In genomic region chr8:3645804-3646203, GRCm38 (mm10) we compare ENCODE assay signal across 9 mouse cellular contexts. TPM values are rescaled to one million over a fixed set of nuclear protein-coding genes. Genes with fewer than 3 reads are reported as not detected.
DNase-seq lines count a peak whose midpoint lies in the region; TF ChIP-seq lines count a peak whose summit lies in the region.
"Had no signal": no experiment of that assay in that cellular context is flagged by ENCODE, and none has a peak within 500 bp of the region (broad histone marks: within the 10 kb centered on the region; RNA-seq: fewer than 3 reads in every experiment).

No protein-coding gene starts in this region.

- peak; percentile 45 for DNase-seq in embryo, embryonic 10 days (ENCODE audit: low spot score)
- no peak for DNase-seq in embryo, embryonic 9.5 days (ENCODE audit: extremely low spot score)
- peak; percentile 76 to 78 for DNase-seq in B cell, adult 2 months
- peak; percentile 67 for DNase-seq in kidney, adult 2 months
- peak; percentile 92 for DNase-seq in lung, postnatal 36 days
- peak; percentile 40 for DNase-seq in thymus, adult 2 months
- no peak for DNase-seq in frontal cortex, postnatal 10 days (ENCODE audit: low spot score in 2 of 2)

- WGBS in bone marrow, adult 2 months: 9% methylated on average over 5 of the region's 5 CpGs
- WGBS in kidney, adult 2 months: 21% methylated on average over 5 of the region's 5 CpGs
- WGBS in thymus, adult 2 months: 28% methylated on average over 5 of the region's 5 CpGs

- H3K27me3 ChIP-seq in kidney, adult 2 months (replicated peaks; ENCODE audit: control insufficient read depth, insufficient read depth, low read length): no peaks in the 10 kb centered on the region
- no peaks in the 10 kb centered on the region for H3K27me3 ChIP-seq in thymus, adult 2 months (ENCODE audit: control insufficient read depth, insufficient read depth, low read length)
- H3K27me3 ChIP-seq: hindbrain, embryonic 15.5 days had no signal

- H3K27ac ChIP-seq in bone marrow, adult 2 months (ENCODE audit: control insufficient read depth, insufficient read depth, low read depth, low read length, poor library complexity): peak overlapping the region; percentile 84; the same call in 1 of the 2 replicates
- H3K27ac ChIP-seq in kidney, adult 2 months (ENCODE audit: insufficient read depth, low read depth, low read length): no peak overlapping the region
- no peak overlapping the region for H3K27ac ChIP-seq in thymus, adult 2 months (ENCODE audit: control insufficient read depth, insufficient read depth, low read length)
- H3K27ac ChIP-seq: hindbrain, embryonic 15.5 days had no signal

- no peaks in the 10 kb centered on the region for H3K36me3 ChIP-seq in kidney, adult 2 months (ENCODE audit: control insufficient read depth, insufficient read depth, low read length)
- H3K36me3 ChIP-seq in thymus, adult 2 months (ENCODE audit: control insufficient read depth, insufficient read depth, low read length): peaks cover 6% of the 10 kb centered on the region; the same call in 1 of the 2 replicates
- H3K36me3 ChIP-seq: hindbrain, embryonic 15.5 days had no signal

- peak; percentile 78 for TF ChIP-seq CTCF in bone marrow, adult 2 months (IDR thresholded peaks at IDR 0.05; ENCODE audit: control insufficient read depth, insufficient read depth, low read length)
- peak; percentile 46 for TF ChIP-seq CTCF in kidney, adult 2 months (conservative IDR thresholded peaks at IDR 0.05; ENCODE audit: insufficient read depth, insufficient read length, low read depth, low read length)
- no peak for TF ChIP-seq CTCF in thymus, adult 2 months (IDR thresholded peaks at IDR 0.05; ENCODE audit: borderline replicate concordance, control insufficient read depth, extremely low read depth, insufficient read depth, low read length, poor library complexity)

- H3K4me1 ChIP-seq in bone marrow, adult 2 months (ENCODE audit: control insufficient read depth, insufficient read depth, low read length): peaks cover 1% of the 10 kb centered on the region; the same call in 1 of the 2 replicates
- H3K4me1 ChIP-seq in kidney, adult 2 months (ENCODE audit: control insufficient read depth, insufficient read depth, low read length): no peaks in the 10 kb centered on the region
- H3K4me1 ChIP-seq in thymus, adult 2 months (replicated peaks; ENCODE audit: control insufficient read depth, insufficient read depth, low read length): no peaks in the 10 kb centered on the region
- H3K4me1 ChIP-seq: hindbrain, embryonic 15.5 days had no signal

- no peak overlapping the region for H3K4me3 ChIP-seq in bone marrow, adult 2 months (replicated peaks; ENCODE audit: control insufficient read depth, low read depth, low read length)
- no peak overlapping the region for H3K4me3 ChIP-seq in kidney, adult 2 months (ENCODE audit: insufficient read depth, low read depth, low read length)
- H3K4me3 ChIP-seq in thymus, adult 2 months (ENCODE audit: control insufficient read depth, insufficient read depth, low read length): no peak overlapping the region
- H3K4me3 ChIP-seq: hindbrain, embryonic 15.5 days had no signal

- no peak for TF ChIP-seq POLR2A in bone marrow, adult 2 months (IDR thresholded peaks at IDR 0.05; ENCODE audit: borderline replicate concordance, control insufficient read depth, low read depth, low read length)
- no peak for TF ChIP-seq POLR2A in kidney, adult 2 months (IDR thresholded peaks at IDR 0.05; ENCODE audit: low read depth, low read length)
- no peak for TF ChIP-seq POLR2A in thymus, adult 2 months (IDR thresholded peaks at IDR 0.05; ENCODE audit: control insufficient read depth, extremely low read depth, insufficient read depth, low read length, poor library complexity)

RNA-seq across cellular contexts. Expression of gene Retn, which starts 9.8 kb away (rescaled TPM):
- polyA plus RNA-seq in bone marrow, adult 2 months (2011; ENCODE audit: insufficient read depth, insufficient read length, low replicate concordance, missing spikeins): 3.0 TPM in 1 of 2 replicates, not detected in the other
- polyA plus RNA-seq in kidney, adult 2 months (2012; rRNA removed): 47.2 and 76.9 TPM in 2 replicates
- 15.3 and 16.9 TPM in 2 replicates for polyA plus RNA-seq in thymus, adult 2 months (2012; rRNA removed)

RNA-seq across cellular contexts. Expression of gene Stxbp2, which starts 15.0 kb away (rescaled TPM):
- polyA plus RNA-seq in bone marrow, adult 2 months (2011; ENCODE audit: insufficient read depth, insufficient read length, low replicate concordance, missing spikeins): 229 and 373 TPM in 2 replicates
- 169 and 173 TPM in 2 replicates for polyA plus RNA-seq in kidney, adult 2 months (2012; rRNA removed)
- 260 and 262 TPM in 2 replicates for polyA plus RNA-seq in thymus, adult 2 months (2012; rRNA removed)

RNA-seq across cellular contexts. Expression of gene Mcemp1, which starts 19.8 kb away (rescaled TPM):
- 38.3 and 142 TPM in 2 replicates for polyA plus RNA-seq in bone marrow, adult 2 months (2011; ENCODE audit: insufficient read depth, insufficient read length, low replicate concordance, missing spikeins)
- 0.10 and 0.53 TPM in 2 replicates for polyA plus RNA-seq in kidney, adult 2 months (2012; rRNA removed)
- polyA plus RNA-seq in thymus, adult 2 months (2012; rRNA removed): 1.2 and 2.1 TPM in 2 replicates

RNA-seq across cellular contexts. Expression of gene Pcp2, which starts 20.5 kb away (rescaled TPM):
- polyA plus RNA-seq in bone marrow, adult 2 months (2011; ENCODE audit: insufficient read depth, insufficient read length, low replicate concordance, missing spikeins): not detected in 2 replicates
- not detected in 2 replicates for polyA plus RNA-seq in kidney, adult 2 months (2012; rRNA removed)
- polyA plus RNA-seq in thymus, adult 2 months (2012; rRNA removed): 0.34 and 0.84 TPM in 2 replicates

RNA-seq across cellular contexts. Expression of gene Pet100, which starts 24.5 kb away (rescaled TPM):
- 162 and 227 TPM in 2 replicates for polyA plus RNA-seq in bone marrow, adult 2 months (2011; ENCODE audit: insufficient read depth, insufficient read length, low replicate concordance, missing spikeins)
- 15.6 and 27.2 TPM in 2 replicates for polyA plus RNA-seq in kidney, adult 2 months (2012; rRNA removed)
- 4.7 and 6.9 TPM in 2 replicates for polyA plus RNA-seq in thymus, adult 2 months (2012; rRNA removed)

Comparison
In these comparisons a context has a peak if more than half of its experiments do, and no peak if none do; other contexts are left out.
1. DNase-seq: peak in embryo, embryonic 10 days (single experiment), B cell, adult 2 months (2 of 2), kidney, adult 2 months (single experiment), lung, postnatal 36 days (single experiment) and thymus, adult 2 months (single experiment); none in embryo, embryonic 9.5 days (single experiment) and frontal cortex, postnatal 10 days (0 of 2).
2. RNA of gene Mcemp1, which starts 19.8 kb away (polyA plus RNA-seq): 38.3 to 142 TPM in bone marrow, adult 2 months; 1.2 to 2.1 TPM in thymus, adult 2 months and 0.10 to 0.53 TPM in kidney, adult 2 months; every median in the first group is over 10 times any median in the second.